Mouse (Mus musculus): ENCODE data around the gene Atg9a. TPM values are rescaled to one million over a fixed set of nuclear protein-coding genes. Genes with fewer than 3 reads are reported as not detected.
A peak's percentile ranks its signal among the peaks of the same experiment; 100 is the strongest.

The Atg9a gene
- polyA plus RNA-seq, 1 experiment from 2014 or later: 14.3 TPM

DNA sequence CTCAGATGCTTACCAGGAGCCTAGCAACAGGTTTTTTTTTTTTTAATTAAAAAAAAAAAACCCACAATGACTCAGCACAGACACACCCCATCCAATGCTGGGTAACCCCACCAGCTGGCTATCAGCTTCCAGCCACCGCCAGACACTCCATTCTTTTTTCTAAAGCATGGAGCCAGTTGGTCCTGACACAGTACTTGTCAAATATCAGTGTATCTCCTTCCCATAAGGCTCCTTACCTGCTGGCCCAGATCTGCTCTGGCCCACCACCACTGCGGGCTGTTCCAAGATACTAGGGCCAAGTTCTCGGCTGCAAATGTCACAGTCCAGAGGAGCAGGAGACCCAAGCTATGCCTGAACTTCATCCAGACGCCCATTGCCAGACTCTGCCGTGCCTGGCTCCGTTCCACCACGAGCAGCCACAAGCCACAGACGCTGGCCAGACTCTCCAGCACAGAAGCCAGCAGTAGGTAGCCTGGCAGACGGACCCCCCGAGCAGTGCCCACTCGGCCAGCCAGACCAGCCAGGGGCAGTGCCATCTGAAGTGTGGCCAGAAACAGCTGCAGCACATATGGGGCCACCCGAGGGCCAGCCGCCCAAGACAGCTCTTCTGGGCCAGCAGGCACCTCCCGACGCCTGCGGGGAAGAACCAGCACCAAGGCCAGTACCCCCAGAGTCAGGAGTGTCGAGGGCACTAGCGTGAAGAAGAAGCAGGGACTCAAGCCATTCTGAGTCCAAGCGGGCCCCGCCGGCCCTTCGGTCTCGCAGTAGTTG lies 12.5 kb downstream of the Atg9a start:
- DNase-seq (ENCODE audit: low spot score): peak; percentile 13

DNA sequence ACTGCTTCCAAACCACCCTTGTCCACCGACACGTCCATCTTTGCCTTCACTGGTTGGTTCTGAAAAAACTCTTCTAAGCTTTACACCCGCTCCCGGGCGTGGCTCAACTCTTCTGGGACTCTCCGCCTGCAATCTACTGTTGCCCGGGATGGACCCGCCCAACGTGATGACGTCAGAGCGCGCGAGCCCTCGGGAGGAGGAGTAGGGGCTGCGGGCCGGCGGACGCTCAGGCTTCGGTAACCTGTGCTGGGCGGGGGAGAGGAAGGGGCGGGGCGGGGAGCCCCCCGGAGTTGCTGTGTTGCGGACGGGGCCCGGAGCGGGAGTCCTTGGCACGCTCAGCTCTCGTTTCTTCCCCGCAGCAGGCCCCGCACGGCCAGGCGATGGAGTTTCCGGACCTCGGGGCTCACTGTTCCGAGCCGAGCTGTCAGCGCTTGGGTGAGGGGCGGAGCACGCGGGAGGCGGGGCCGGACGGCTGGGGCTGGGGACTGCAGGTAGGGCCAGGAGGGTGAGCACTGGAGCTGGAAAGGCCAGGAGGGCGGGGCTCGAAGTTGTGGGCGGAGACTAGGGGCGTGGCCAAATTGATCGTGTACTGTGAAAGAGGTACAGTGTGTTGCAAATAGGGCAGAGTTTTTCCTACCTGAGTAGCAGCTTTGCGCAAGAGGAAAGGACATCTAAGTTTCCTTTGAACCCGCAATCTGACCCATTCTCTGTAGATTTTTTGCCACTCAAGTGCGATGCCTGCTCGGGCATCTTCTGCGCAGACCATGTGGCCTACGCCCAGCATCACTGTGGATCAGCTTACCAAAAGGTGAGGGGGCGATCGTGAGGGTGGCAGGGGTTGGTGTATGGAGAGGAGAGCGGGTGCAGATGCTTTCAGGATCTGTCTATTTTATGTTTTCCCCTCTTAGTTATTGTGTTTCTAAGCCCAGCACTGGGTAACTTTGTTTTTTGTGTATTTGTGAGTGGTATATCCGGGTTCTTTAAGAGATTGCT lies 23.2 kb downstream of the Atg9a start, which contains the start of gene Zfand2b:
TSS of gene Zfand2b (plus strand) at position 175 of the 993 bp plus-strand sequence.
- peak; percentile 95 for DNase-seq (ENCODE audit: low spot score)

DNA sequence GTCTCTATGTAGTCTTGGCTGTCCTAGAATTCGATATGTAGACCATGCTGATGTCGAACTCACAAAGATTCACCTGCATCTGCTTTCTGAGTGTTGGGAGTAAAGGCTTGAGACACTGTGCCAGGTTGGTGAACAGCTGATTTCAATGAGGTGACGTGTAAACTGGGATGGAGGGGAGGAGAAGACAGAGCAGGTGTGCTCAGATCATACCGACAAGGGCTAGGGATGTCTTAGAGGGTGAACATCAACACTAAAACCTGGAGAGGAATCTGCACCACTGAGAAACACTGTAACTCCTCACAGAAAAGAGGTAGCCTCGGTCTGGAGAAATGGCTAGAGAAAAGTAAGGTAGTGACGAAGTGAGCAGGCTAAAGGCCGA lies 23.9 kb downstream of the Atg9a start:
- no peak for DNase-seq (ENCODE audit: low spot score)

DNA sequence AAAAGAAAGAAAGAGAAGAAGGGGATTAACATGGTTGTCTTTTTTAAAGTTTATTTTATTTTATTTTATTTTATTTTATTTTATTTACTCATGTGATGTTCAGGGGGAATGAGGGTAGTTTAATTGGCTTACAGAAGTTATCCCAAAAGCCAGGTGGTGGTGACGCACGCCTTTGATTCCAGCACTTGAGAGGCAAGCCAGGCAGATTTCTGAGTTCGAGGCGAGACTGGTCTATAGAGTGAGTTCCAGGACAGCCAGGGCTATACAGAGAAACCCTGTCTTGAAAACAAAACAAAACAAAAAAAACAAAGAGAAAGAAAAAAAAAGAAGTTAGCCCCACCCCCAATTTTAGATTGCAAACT lies 31.8 kb downstream of the Atg9a start:
- DNase-seq (ENCODE audit: low spot score): no peak

DNA sequence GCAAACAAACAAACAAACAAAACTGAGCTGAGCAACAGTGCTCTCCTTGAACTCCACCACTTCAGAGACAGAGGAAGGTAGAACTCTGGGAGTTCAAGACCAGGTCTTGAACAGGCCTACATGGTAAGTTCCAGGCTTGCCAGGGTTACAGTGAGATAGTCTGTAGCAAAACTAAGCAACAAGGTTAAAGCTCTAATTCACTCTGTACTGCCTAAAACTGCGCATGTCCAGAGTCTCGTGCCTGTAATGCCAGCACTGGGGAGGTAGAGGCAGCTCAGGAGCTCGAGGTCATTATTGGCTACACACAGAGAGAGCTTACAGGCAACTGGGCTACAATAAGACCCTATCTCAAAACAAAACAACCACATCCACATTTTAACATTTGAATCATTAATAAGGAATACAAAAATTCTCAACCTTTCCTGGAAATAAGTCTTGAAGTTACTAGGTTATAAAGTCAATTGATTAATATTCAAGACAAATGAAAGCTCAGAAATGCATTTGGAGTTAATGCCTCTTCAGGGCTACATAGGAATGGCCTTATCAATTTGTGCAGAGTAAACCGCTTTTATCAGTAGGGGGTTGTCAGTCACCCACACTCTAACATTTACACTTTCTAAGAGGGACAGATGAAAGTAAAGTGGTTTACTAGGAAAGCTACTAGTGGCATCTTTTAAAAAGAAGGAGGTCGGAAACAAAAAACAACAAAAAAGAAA lies 32.3 kb downstream of the Atg9a start:
- no peak for DNase-seq (ENCODE audit: low spot score)

DNA sequence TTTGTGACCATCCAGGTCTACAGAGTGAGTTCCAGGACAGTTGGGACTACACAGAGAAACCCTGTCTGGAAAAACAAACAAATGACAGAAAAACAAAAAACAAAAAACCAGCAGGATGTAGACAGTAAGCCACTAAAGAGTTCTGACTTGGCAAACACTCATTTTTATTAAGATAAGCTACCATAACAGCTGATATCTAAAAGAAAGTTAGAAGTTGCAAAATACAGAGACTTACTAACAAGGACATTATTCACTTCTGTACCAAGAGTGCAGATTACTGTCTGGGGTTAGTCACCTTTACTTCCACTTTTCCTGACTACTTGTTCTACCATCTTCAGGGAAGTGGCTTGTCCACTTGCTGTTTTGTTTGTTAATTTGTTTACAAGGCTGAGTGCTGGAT lies 33.0 kb downstream of the Atg9a start:
- no peak for DNase-seq (ENCODE audit: low spot score)

DNA sequence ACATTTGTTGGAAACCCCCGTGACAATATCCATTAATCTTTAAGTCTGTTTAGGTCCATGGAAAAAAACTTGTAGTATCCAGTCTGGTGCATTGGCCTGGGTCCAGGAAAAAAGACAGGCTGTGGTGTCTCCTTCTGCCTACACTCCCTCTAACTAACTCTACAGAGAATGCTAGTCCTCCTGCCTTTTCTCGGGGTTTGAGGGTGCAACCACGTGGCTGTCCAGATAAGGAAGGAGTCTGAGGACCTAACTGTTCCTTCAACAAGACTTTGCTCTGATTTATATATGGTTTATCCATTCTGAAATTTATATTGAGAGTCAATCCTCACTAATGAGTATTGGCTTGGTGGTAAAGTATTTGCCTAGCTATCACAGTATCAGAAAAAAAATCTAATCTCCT lies 36.2 kb downstream of the Atg9a start:
- no peak for DNase-seq (ENCODE audit: low spot score)

DNA sequence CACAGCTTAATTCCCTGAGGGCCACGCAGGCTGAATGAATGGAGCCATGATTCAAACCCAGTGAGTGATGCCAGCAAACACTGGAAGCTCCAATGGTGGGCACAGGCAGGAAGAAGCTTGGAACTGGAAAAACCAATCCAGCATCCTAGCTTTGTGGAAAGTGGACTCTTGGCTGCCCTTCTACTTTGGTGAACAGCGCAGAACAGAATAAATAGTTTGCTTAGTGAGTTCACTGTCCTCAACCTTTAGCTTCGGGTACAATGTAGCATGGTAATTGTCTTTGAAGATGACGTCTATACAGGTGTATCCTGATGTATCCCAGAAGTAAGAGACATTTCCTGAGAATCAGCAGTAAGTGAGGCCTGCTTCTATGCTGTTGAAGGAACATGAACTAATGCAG lies 43.3 kb downstream of the Atg9a start:
- no peak for DNase-seq (ENCODE audit: low spot score)

DNA sequence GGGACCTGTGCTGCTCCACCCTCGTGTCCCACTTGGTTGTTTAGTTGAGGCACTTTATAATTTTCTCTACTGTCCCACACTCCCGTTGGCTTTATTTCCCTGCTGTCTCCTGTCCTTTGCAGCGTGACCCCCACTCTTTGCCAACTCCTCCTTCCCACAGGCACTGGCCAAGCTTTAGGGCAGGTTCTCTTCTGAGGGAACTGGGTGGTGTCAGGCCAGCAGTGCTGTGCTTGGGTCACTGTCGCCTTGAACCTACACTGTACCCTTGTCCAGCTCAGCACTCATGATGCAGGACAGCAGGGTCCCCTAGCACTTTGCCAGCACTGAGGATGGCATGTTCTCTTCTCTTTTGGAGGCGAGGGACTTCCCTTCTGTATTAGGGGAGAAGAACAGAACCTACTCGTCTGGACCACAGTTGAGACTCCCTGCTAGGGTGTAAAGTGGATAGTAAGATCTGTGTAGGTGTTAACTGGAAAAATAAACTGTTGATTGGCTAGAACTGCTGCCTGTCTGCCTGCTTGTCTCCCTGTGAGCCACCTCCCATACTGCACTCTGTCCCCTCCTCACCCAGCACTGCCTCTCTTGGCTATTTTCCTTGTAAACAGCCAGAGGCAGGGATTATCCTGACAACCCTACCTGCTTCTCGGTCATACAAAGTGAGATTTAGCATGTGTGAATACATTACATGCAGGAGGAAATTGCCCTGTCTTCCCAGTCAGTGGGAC lies 44.4 kb downstream of the Atg9a start:
- no peak for DNase-seq (ENCODE audit: low spot score)

DNA sequence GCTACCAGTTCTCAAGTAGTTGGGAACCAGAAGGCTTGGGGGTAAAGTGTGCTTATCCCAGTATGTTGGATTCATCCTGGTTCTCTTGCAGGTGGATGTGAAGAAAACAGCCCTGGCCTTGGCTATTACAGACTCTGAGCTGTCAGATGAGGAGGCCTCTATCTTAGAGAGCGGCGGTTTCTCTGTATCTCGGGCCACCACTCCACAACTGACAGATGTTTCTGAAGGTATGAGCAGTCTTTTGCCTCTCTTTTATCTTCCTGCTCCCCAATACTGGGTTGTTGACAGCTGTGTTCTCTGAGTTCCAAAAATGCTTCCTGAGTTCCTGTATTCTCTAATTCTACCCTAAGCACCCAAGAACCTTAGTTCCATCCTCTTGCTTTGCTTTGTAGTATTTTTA lies 46.4 kb downstream of the Atg9a start:
- DNase-seq (ENCODE audit: low spot score): no peak

DNA sequence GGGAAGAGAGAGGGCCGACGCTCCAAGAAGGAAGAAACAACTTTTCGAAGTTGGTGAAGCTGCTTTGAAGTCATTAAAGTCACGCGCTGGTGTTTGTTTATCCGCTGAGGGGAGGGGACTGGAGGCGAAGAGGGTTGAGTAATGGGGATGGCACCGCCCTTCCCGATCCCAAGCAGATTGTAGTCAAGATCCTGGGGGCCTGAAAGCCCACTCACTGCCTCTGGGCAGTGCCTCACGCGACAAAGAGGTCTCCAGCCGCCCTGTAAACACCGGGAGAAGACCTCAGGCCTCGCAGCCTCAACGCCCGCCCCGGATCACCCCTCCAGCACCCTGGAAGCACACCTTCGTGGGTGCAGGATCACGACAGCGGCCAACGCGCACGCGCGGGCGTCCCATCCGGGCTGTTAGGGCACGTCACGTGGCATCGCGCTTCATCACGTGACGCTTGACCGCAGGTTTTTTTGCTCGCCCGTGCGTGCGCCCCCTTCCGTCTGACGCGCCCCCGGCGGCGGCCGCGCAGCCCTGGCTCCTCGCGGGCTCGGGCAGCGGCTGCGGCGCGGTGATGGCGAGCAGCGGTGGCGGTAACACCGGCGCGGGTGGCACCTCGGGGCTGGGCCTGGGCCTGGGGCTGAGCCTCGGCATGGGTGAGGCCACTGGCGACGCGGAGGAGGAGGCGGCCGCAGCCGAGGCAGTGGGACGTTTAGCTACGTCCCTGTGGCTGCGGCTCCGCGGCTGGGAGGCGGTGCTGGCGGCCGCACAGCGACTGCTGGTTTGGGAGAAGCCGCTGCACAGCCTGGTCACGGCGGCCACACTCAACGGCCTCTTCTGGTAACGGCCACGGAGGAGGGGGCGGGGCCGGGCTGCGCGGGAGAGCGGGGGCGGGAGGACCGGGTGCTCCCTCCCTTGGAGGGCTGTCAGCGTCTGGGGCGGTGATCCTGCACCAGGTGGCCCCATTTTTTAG lies 49.4 kb downstream of the Atg9a start, which contains the start of the genes Cnppd1 and Retreg2:
TSS of gene Cnppd1 (minus strand) at position 411 of the 961 bp plus-strand sequence.
TSS of gene Retreg2 (plus strand) at position 478 of the 961 bp plus-strand sequence.
- DNase-seq (ENCODE audit: low spot score): peak; percentile 97

DNA sequence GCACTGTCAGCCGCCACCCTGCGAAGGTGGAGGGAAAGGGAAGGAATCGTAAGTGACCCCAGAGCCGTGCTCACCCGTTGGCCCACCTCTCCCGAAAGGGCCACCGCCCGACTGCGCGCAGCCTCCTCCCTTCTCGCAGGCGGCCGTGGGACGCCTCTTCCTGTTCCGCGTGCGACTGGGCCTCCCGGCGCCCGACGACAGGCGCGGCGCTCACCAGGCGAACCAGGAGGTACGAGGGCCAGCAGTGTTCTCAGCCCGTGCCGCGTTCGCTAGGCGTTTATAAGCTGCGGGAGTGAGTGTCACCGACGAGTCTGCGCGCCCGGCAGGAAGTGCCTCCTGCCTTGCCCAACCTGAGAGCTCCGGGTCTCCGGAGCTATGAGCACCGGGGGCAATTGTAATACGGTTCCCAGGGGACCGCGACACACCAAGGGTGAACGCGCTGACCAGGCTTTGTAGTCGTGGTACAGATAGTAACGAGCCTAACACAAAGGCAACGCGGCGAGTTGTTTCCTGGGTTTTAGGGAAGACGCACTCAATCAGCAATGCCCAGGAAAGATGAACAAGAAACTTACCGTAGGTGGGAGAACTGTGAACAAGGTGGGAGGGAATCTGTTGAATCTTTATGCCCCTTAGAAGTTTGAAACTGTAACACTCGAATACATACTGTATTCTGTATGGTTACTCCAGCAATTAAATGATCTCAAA lies 50.4 kb downstream of the Atg9a start:
- peak; percentile 68 for DNase-seq (ENCODE audit: low spot score)

DNA sequence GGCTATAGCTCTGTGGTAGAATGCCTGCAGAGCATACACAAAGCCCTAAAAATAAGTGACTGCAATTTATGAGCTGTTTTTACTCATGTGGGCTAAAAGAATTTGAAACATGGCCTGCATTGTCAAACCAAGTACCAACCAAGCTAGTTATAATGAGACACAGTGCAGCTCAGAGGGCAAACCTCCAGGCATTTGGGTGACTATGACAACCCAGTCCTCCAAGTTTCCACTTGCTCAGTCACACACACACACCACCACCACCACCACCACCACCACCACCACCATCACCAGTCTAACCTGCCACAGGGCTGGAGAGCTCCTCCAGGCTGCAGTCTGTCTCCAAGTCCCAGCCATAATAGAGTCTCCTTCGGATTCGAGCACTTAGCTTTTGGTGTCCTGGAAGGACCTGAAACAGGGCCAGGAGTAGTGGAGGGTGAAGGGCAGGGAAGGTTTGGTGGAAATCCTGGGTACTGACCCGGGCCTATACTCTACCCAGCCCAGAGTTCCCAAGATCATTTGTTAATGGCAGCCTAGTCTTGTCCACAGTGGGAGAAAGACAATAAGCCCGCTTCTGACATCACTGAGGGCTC lies 51.3 kb downstream of the Atg9a start:
- no peak for DNase-seq (ENCODE audit: low spot score)

DNA sequence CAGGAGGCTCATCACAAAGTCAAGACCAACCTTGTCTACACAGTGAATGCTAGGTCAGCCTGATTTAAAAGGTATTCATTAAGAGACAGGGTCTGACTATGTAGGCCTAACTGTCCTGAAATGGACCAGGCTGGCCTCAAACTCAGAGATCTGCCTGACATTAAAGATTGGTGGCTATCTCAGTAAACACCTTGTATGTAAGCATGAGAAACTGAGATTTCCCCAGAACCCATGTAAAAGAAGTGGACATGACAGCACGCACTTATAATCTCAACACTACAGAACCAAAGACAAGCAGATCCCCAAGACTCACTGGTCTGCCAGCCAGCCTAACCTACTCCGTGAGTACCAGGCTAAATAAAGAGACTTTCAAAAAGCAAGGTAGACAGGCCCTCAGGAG lies 53.5 kb downstream of the Atg9a start:
- DNase-seq (ENCODE audit: low spot score): no peak

DNA sequence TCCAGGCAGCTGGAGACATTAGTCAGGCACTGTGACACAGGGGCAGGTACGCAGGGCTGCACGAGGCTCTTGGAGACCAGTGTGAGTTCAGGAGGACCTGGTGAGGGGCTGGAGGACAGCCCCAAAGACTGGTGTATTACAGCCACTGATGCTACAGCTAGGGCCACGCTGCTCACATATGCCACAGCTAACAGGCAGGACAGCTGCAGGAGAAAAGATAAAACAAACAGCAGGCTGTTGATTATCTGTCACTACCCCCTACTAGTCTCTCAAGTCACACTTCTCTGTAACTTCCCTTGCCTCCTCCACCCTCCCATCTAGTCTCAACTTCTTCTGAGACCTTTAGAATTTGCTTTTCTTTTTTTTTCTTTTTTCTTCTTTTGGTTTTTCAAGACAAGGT lies 55.3 kb downstream of the Atg9a start:
- DNase-seq (ENCODE audit: low spot score): no peak

DNA sequence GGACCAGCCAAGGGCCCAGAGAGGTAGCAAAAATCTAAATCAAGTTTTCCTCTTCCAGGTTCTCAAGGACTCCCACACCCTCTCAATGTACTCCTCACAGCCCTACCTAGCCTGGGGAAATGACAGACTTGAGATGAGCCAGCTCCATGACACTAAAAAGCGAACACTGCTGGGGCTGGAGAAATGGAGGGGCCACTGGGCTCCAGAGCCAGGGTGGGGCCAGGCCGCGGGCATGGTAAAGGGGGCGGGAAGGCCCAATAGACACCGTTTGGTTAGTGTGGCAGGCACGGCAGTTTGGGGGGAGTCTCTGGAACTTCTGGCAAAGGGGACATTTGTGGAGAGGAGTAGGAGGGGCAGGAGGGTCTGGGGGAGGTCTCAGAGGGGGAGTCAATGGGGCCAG lies 55.7 kb downstream of the Atg9a start:
- DNase-seq (ENCODE audit: low spot score): no peak

DNA sequence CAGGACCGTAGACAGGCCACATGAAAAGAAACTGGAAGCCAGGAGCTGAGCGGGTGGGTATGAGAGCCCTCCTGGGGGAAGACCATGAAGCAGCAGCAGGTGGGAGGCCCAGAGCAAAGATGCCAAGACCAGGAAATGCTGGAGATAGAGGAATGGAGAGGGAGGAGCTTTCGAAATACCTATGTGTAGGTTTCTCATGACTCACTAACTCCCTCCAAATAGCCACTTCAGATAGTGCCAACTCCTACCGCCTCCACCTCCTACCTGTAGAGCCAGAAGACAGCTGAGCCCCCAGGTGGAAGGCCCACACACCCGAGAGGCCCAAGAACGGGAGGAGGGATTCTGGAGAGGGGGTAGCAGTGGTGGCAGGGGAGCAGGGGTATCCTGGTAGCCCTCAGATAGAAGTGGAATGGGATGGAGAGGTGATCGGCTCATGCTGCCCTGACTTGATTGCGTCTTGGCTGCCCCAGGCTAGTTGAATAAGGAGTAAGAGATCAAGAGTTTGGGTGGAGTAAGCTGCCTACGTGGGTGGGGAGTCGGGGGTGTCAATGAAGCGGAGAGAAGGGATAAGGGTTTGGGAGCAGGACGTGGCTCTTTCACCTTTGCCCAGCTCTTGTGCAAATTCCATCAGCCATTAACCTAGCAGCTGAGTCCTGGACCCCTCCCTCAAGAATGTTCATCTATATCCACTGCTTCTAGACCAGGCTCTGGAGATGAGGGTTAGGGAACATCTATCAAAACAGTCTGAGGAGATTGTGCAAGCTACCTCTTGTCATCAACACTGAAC lies 58.4 kb downstream of the Atg9a start, which contains the start of gene Slc23a3:
TSS of gene Slc23a3 (minus strand) at position 470 of the 787 bp plus-strand sequence.
- no peak for DNase-seq (ENCODE audit: low spot score)
